Comparison of ENCODE assay signal across 8 mouse cellular contexts in the genomic region with DNA sequence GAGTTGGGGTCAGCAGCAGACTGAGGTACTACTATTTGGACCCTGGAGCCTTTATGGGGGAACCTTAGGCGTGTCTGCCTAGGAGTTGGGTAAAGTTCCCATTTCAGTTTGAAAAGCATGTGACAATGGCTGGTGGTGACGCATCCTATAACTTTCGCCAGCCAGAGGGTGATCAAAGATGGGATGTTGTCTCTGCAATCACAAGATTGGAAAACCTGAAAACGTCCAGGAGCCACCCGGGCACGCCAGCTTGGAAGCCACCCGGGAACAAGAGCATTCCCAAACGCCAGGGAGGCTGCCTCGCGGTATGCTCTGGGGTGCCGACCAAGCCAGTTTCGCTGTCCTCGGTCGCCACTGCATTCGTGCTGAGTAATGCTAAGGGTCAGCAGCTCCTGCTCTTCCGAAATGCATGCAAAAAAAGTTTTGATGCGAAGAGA. TPM values are rescaled to one million over a fixed set of nuclear protein-coding genes. Genes with fewer than 3 reads are reported as not detected.
DNase-seq lines count a peak whose midpoint lies in the region; ATAC-seq and TF ChIP-seq lines count a peak whose summit lies in the region.

No protein-coding gene starts in this region.

- whole genome bisulfite sequencing in heart, embryonic 11.5 days (ENCODE audit: insufficient replicate concordance), result 3% methylated on average over 17 of the region's 17 CpGs
- 4% methylated on average over 17 of the region's 17 CpGs for WGBS in embryonic facial prominence, embryonic 12.5 days
- 2% methylated on average over 17 of the region's 17 CpGs for WGBS in hindbrain, postnatal 0 days
- WGBS in midbrain, embryonic 14.5 days, result 1% methylated on average over 17 of the region's 17 CpGs

- ATAC-seq in heart, embryonic 11.5 days (replicated peaks; ENCODE audit: insufficient number of reproducible peaks, low FRiP score, low TSS enrichment), result no peak
- ATAC-seq in embryonic facial prominence, embryonic 12.5 days (ENCODE audit: insufficient number of reproducible peaks, insufficient read depth, low FRiP score, low TSS enrichment), result no peak
- peak; percentile 1; the same call in 1 of the 2 replicates for ATAC-seq in hindbrain, postnatal 0 days
- ATAC-seq in midbrain, embryonic 14.5 days (ENCODE audit: low FRiP score, low TSS enrichment), result no peak

- no peak for DNase-seq in heart, adult 11 months
- peak; percentile 63 for DNase-seq in 3T3-L1 (ENCODE audit: low read depth, low spot score)
- no peak for DNase-seq in hindbrain, postnatal 0 days (ENCODE audit: low spot score)
- no peak for DNase-seq in midbrain, embryonic 14.5 days
- DNase-seq in frontal cortex, adult 2 months (ENCODE audit: extremely low spot score in 1 of 2, low spot score in 1 of 2), result no peak
- no peak for DNase-seq in kidney, adult 9 months

- H3K4me2 ChIP-seq in heart, embryonic 11.5 days, result peak overlapping the region; percentile 78
- H3K4me2 ChIP-seq in embryonic facial prominence, embryonic 12.5 days (replicated peaks), result peak overlapping the region; percentile 60
- H3K4me2 ChIP-seq in hindbrain, postnatal 0 days (ENCODE audit: low read depth, low read length), result peak overlapping the region; percentile 73
- peak overlapping the region; percentile 76 for H3K4me2 ChIP-seq in midbrain, embryonic 14.5 days (ENCODE audit: low read length)

- peak overlapping the region; percentile 91 for H3K27ac ChIP-seq in heart, embryonic 11.5 days (ENCODE audit: low read depth, low read length)
- peak overlapping the region; percentile 92 for H3K27ac ChIP-seq in embryonic facial prominence, embryonic 12.5 days
- H3K27ac ChIP-seq in hindbrain, postnatal 0 days, result peak overlapping the region; percentile 85
- H3K27ac ChIP-seq in midbrain, embryonic 14.5 days (replicated peaks; ENCODE audit: low read depth, low read length), result peak overlapping the region; percentile 83

- peaks cover 20% of the 10 kb centered on the region for H3K4me1 ChIP-seq in heart, embryonic 11.5 days (ENCODE audit: control insufficient read depth, insufficient read depth, low read length)
- peaks cover 17% of the 10 kb centered on the region for H3K4me1 ChIP-seq in embryonic facial prominence, embryonic 12.5 days
- H3K4me1 ChIP-seq in hindbrain, postnatal 0 days (ENCODE audit: insufficient read depth, low read length), result peaks cover 13% of the 10 kb centered on the region
- peaks cover 17% of the 10 kb centered on the region for H3K4me1 ChIP-seq in midbrain, embryonic 14.5 days (ENCODE audit: control insufficient read depth, insufficient read depth, low read length)

- no peak for TF ChIP-seq CTCF in hindbrain, postnatal 0 days (IDR thresholded peaks at IDR 0.05; ENCODE audit: low read depth)

- no peaks in the 10 kb centered on the region for H3K27me3 ChIP-seq in heart, embryonic 11.5 days (ENCODE audit: control insufficient read depth, insufficient read depth, low read length)
- no peaks in the 10 kb centered on the region for H3K27me3 ChIP-seq in embryonic facial prominence, embryonic 12.5 days
- no peaks in the 10 kb centered on the region for H3K27me3 ChIP-seq in hindbrain, postnatal 0 days (ENCODE audit: insufficient read depth, low read length)
- no peaks in the 10 kb centered on the region for H3K27me3 ChIP-seq in midbrain, embryonic 14.5 days (ENCODE audit: control insufficient read depth, insufficient read depth, low read length)

- no peaks in the 10 kb centered on the region for H3K9me3 ChIP-seq in heart, embryonic 11.5 days (replicated peaks; ENCODE audit: control insufficient read depth, low read length)
- H3K9me3 ChIP-seq in embryonic facial prominence, embryonic 12.5 days, result no peaks in the 10 kb centered on the region
- no peaks in the 10 kb centered on the region for H3K9me3 ChIP-seq in hindbrain, postnatal 0 days (ENCODE audit: low read length)
- no peaks in the 10 kb centered on the region for H3K9me3 ChIP-seq in midbrain, embryonic 14.5 days (ENCODE audit: control insufficient read depth, low read length)

- H3K4me3 ChIP-seq in heart, embryonic 11.5 days (ENCODE audit: low read depth, low read length), result peak overlapping the region; percentile 53
- H3K4me3 ChIP-seq in embryonic facial prominence, embryonic 12.5 days, result peak overlapping the region; percentile 99
- peak overlapping the region; percentile 38 for H3K4me3 ChIP-seq in hindbrain, postnatal 0 days (ENCODE audit: low read length)
- H3K4me3 ChIP-seq in midbrain, embryonic 14.5 days (replicated peaks; ENCODE audit: low read depth, low read length), result peak overlapping the region; percentile 46

- 0 out of 2 replicates have a peak, but pooled peaks cover 2% of the 10 kb centered on the region for H3K36me3 ChIP-seq in heart, embryonic 11.5 days (ENCODE audit: control insufficient read depth, insufficient read depth, low read length)
- peaks cover 14% of the 10 kb centered on the region for H3K36me3 ChIP-seq in embryonic facial prominence, embryonic 12.5 days
- no peaks in the 10 kb centered on the region for H3K36me3 ChIP-seq in hindbrain, postnatal 0 days (ENCODE audit: insufficient read depth, low read length)
- H3K36me3 ChIP-seq in midbrain, embryonic 14.5 days (ENCODE audit: control insufficient read depth, insufficient read depth, low read length), result peaks cover 3% of the 10 kb centered on the region

- H3K9ac ChIP-seq in heart, embryonic 11.5 days (ENCODE audit: low read depth, low read length), result peak overlapping the region; percentile 72
- peak overlapping the region; percentile 65 for H3K9ac ChIP-seq in embryonic facial prominence, embryonic 12.5 days
- H3K9ac ChIP-seq in hindbrain, postnatal 0 days (replicated peaks; ENCODE audit: low read length), result peak overlapping the region; percentile 54
- H3K9ac ChIP-seq in midbrain, embryonic 14.5 days (replicated peaks; ENCODE audit: low read length), result peak overlapping the region; percentile 63

RNA-seq across cellular contexts. Expression of gene G3bp1, which starts 0.9 kb away (rescaled TPM):
- polyA plus RNA-seq in heart, embryonic 11.5 days (2014; fragmentation: Nextera tagmentation; extraction: Ambion mirVana), result 125 and 133 TPM in 2 replicates
- 237 TPM in 2 replicates for polyA plus RNA-seq in embryonic facial prominence, embryonic 12.5 days (2016; fragmentation: Nextera tagmentation; extraction: Ambion mirVana)
- total RNA-seq in hindbrain, postnatal 0 days (2014; rRNA removed), result 49.0 and 50.4 TPM in 2 replicates
- polyA plus RNA-seq in hindbrain, postnatal 0 days (2015; fragmentation: Nextera tagmentation; extraction: Ambion mirVana), result 72.0 and 77.7 TPM in 2 replicates
- 83.6 and 125 TPM in 2 replicates for polyA plus RNA-seq in midbrain, embryonic 14.5 days (2014; fragmentation: Nextera tagmentation; extraction: Ambion mirVana)
- 26.7 and 28.1 TPM in 2 replicates for polyA plus RNA-seq in frontal cortex, adult 2 months (2012; rRNA removed)

RNA-seq across cellular contexts. Expression of gene Atox1, which starts 7.6 kb away (rescaled TPM):
- 273 and 292 TPM in 2 replicates for polyA plus RNA-seq in heart, embryonic 11.5 days (2014; fragmentation: Nextera tagmentation; extraction: Ambion mirVana)
- 297 and 344 TPM in 2 replicates for polyA plus RNA-seq in embryonic facial prominence, embryonic 12.5 days (2016; fragmentation: Nextera tagmentation; extraction: Ambion mirVana)
- 148 and 173 TPM in 2 replicates for total RNA-seq in hindbrain, postnatal 0 days (2014; rRNA removed)
- polyA plus RNA-seq in hindbrain, postnatal 0 days (2015; fragmentation: Nextera tagmentation; extraction: Ambion mirVana), result 304 and 319 TPM in 2 replicates
- 244 and 294 TPM in 2 replicates for polyA plus RNA-seq in midbrain, embryonic 14.5 days (2014; fragmentation: Nextera tagmentation; extraction: Ambion mirVana)
- 205 and 218 TPM in 2 replicates for polyA plus RNA-seq in frontal cortex, adult 2 months (2012; rRNA removed)

RNA-seq across cellular contexts. Expression of gene Sparc, which starts 45.6 kb away (rescaled TPM):
- polyA plus RNA-seq in heart, embryonic 11.5 days (2014; fragmentation: Nextera tagmentation; extraction: Ambion mirVana), result 1,182 and 1,259 TPM in 2 replicates
- polyA plus RNA-seq in embryonic facial prominence, embryonic 12.5 days (2016; fragmentation: Nextera tagmentation; extraction: Ambion mirVana), result 772 and 814 TPM in 2 replicates
- total RNA-seq in hindbrain, postnatal 0 days (2014; rRNA removed), result 303 and 356 TPM in 2 replicates
- 794 and 832 TPM in 2 replicates for polyA plus RNA-seq in hindbrain, postnatal 0 days (2015; fragmentation: Nextera tagmentation; extraction: Ambion mirVana)
- 240 and 427 TPM in 2 replicates for polyA plus RNA-seq in midbrain, embryonic 14.5 days (2014; fragmentation: Nextera tagmentation; extraction: Ambion mirVana)
- polyA plus RNA-seq in frontal cortex, adult 2 months (2012; rRNA removed), result 433 and 435 TPM in 2 replicates

Comparison
In these comparisons a context has a peak if more than half of its experiments do, and no peak if none do; other contexts are left out.
1. H3K4me3 ChIP-seq: peak in every context shown above with its lines; median percentile 99 in embryonic facial prominence, embryonic 12.5 days; 53 in heart, embryonic 11.5 days; 46 in midbrain, embryonic 14.5 days; 38 in hindbrain, postnatal 0 days.